Mouse (Mus musculus) heart, postnatal 0 days (tissue): ENCODE data around the gene Ppm1l. TPM values are rescaled to one million over a fixed set of nuclear protein-coding genes. Genes with fewer than 3 reads are reported as not detected.

ENCODE experiments used
- ATAC-seq: fragments of 200-750 bp; cut with Nextera tagmentation; 2 replicates; pipeline ENCODE4 v1.8.0; 2017; ENCODE audit warnings: low read depth, moderate number of reproducible peaks, moderate library complexity; ENCODE audit not compliant: insufficient read depth
- DNase-seq: peaks from one replicate; pipeline ENCODE4 v3.0.0-alpha.2; 2016; ENCODE audit warnings: low spot score
- H3K27ac ChIP-seq: fragments of 300-500 bp; sonication (generic); 2 replicates; pipeline ENCODE4 v1.5.1; 2014; ENCODE audit warnings: low read depth, mild to moderate bottlenecking
- H3K27me3 ChIP-seq: fragments of 300-500 bp; sonication (generic); 2 replicates; pipeline ENCODE4 v1.6.1; 2014; ENCODE audit warnings: low read length, mixed read lengths; ENCODE audit not compliant: control insufficient read depth, insufficient read depth
- H3K36me3 ChIP-seq: fragments of 300-500 bp; sonication (generic); replicated peaks from 2 replicates; pipeline ENCODE4 v1.6.1; 2014; ENCODE audit warnings: low read length, mixed read lengths; ENCODE audit not compliant: control insufficient read depth, insufficient read depth
- H3K4me1 ChIP-seq: fragments of 300-500 bp; sonication (generic); 2 replicates; pipeline ENCODE4 v1.6.1; 2014; ENCODE audit warnings: antibody characterized with exemption; ENCODE audit not compliant: control insufficient read depth, insufficient read depth
- H3K4me2 ChIP-seq: fragments of 300-500 bp; sonication (generic); 2 replicates; pipeline ENCODE4 v1.6.1; 2014; ENCODE audit warnings: low read depth, mild to moderate bottlenecking, low read length, moderate library complexity
- H3K4me3 ChIP-seq: fragments of 300-500 bp; sonication (generic); 2 replicates; pipeline ENCODE4 v1.5.1; 2014; ENCODE audit warnings: low read depth, low read length
- H3K9ac ChIP-seq: fragments of 300-500 bp; sonication (generic); replicated peaks from 2 replicates; pipeline ENCODE4 v1.6.1; 2014; ENCODE audit warnings: low read depth, low read length, mixed read lengths
- H3K9me3 ChIP-seq: fragments of 300-500 bp; sonication (generic); replicated peaks from 2 replicates; pipeline ENCODE4 v1.6.1; 2016; ENCODE audit warnings: low read length; ENCODE audit not compliant: control insufficient read depth
- CTCF ChIP-seq: IDR thresholded peaks from 2 replicates; pipeline ENCODE4 v1.5.1; 2016; ENCODE audit warnings: antibody characterized with exemption, control low read depth, low read depth
- EP300 ChIP-seq: IDR thresholded peaks from 2 replicates; pipeline ENCODE4 v1.6.1; 2016; ENCODE audit warnings: antibody characterized with exemption, low read depth
- WGBS: fragments of 180-500 bp; shearing (Covaris S2); extraction: QIAGEN DNeasy Blood & Tissue Kit; methylation state at CpG from one replicate; pipeline ENCODE4 v1.1.7; 2014; 5-methylcytosine and 5-hydroxymethylcytosine counted together
- polyA plus RNA-seq: library from polyadenylated mRNA; unstranded; fragments of >200 nt; fragmentation: Nextera tagmentation; extraction: Ambion mirVana; gene quantifications from 2 replicates; pipeline ENCODE4 v1.2.1, GENCODE M21; 2015
- total RNA-seq: library from RNA; depleted of rRNA; stranded (reverse); fragments of >200 nt; gene quantifications from 2 replicates; pipeline ENCODE4 v1.2.3, GENCODE M21; 2014; ENCODE audit warnings: low replicate concordance; rRNA removed

Ppm1l gene
- total and polyA plus RNA-seq, 2 experiments from 2014 or later: 8.7 to 13.8 TPM

GRCm38 (mm10) chr3:69606923-69607322, 290.3 kb downstream of the Ppm1l start:
- Histone ChIP-seq H3K9ac (no peak overlapping the region), H3K9me3 (no peaks in the 10 kb centered on the region), H3K27me3 (no peaks in the 10 kb centered on the region), H3K4me3 (no peak overlapping the region), H3K4me2 (no peak overlapping the region), H3K36me3 (no peaks in the 10 kb centered on the region), H3K4me1 (no peaks in the 10 kb centered on the region), H3K27ac (no peak overlapping the region)
- DNase-seq: no peak
- TF ChIP-seq EP300 (no peak), CTCF (no peak)
- ATAC-seq: no peak
- 79% methylated on average over 1 of the region's 1 CpGs for WGBS

- H3K36me3 ChIP-seq: no peaks in the 10 kb centered on the region
- no peak overlapping the region for H3K4me2 ChIP-seq
- no peaks in the 10 kb centered on the region for H3K4me1 ChIP-seq
- H3K27me3 ChIP-seq: no peaks in the 10 kb centered on the region
- no peak overlapping the region for H3K9ac ChIP-seq
- H3K4me3 ChIP-seq: no peak overlapping the region
- ATAC-seq (no peak), DNase-seq (no peak)
- no peaks in the 10 kb centered on the region for H3K9me3 ChIP-seq
- WGBS: 41% methylated on average over 1 of the region's 1 CpGs
- H3K27ac ChIP-seq: no peak overlapping the region
- TF ChIP-seq EP300: no peak
- TF ChIP-seq CTCF: no peak
Measured at GRCm38 (mm10) chr3:69607468-69607867, 290.8 kb downstream of the Ppm1l start.

- no peak overlapping the region for H3K4me3 ChIP-seq
- H3K9ac ChIP-seq: no peak overlapping the region
- WGBS: 90% methylated on average over 5 of the region's 5 CpGs
- H3K27me3 ChIP-seq: no peaks in the 10 kb centered on the region
- 0 out of 2 replicates have a peak, but pooled peaks cover 3% of the 10 kb centered on the region for H3K9me3 ChIP-seq
- TF ChIP-seq EP300: no peak
- no peak for TF ChIP-seq CTCF
- H3K4me1 ChIP-seq: no peaks in the 10 kb centered on the region
- H3K4me2 ChIP-seq: no peak overlapping the region
- ATAC-seq (no peak), DNase-seq (no peak)
- no peaks in the 10 kb centered on the region for H3K36me3 ChIP-seq
- H3K27ac ChIP-seq: no peak overlapping the region
Measured at GRCm38 (mm10) chr3:69607909-69608308, 291.2 kb downstream of the Ppm1l start.

Other genes with a start within 250 kb of the Ppm1l start
- gene Kpna4, start 189.7 kb upstream of the Ppm1l start, total RNA-seq: 31.3 and 33.5 TPM in 2 replicates
- gene Kpna4, start 189.7 kb upstream of the Ppm1l start, polyA plus RNA-seq: 18.6 and 20.7 TPM in 2 replicates
- gene Arl14, start 94.4 kb upstream of the Ppm1l start, total RNA-seq: not detected in 2 replicates
- gene Arl14, start 94.4 kb upstream of the Ppm1l start, polyA plus RNA-seq: not detected in 2 replicates